22 mouse cellular contexts compared by ENCODE assay signal in the genomic region with DNA sequence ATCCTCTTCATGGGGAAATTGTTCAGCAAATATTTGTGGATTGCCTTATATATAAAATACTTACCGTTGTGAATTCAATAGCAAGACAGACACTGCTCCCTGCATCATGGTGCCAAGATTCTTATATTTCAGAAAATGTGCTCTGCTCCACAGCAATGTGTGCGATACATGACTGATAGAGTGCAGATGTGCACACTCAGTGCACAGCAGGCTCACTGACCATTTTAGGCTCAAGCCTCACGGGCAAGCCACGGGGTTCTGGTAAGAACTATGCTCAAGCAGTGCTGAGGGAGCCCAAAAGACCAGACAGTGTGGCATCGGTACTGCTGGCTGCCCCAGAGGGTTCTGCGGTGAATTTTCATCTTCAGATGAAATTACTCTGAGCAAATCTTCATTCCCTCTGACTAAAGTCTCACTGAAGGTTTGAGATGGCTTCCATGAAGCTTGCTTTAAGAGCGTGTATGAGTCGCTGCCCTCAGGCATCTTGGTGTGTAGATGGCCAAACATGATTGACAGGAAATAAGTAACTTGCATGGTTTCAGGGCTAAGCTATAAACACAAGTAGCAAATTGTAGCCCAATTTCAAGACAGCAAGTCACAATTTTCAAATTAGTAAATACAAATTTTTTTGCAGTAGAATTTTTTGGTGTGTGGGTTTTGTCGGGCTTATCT.
A peak's percentile ranks its signal among the peaks of the same experiment; 100 is the strongest.
DNase-seq lines count a peak whose midpoint lies in the region; ATAC-seq lines count a peak whose summit lies in the region.
"Had no signal": no experiment of that assay in that cellular context is flagged by ENCODE, and none has a peak within 500 bp of the region (broad histone marks: within the 10 kb centered on the region; RNA-seq: fewer than 3 reads in every experiment).

No protein-coding gene starts in this region.

- DNase-seq in lung, postnatal 10 days: no peak
- peak; percentile 17 for DNase-seq in NIH3T3 (ENCODE audit: low read depth)
- DNase-seq in embryo, embryonic 11 days: peak; percentile 31
- no peak for DNase-seq in embryonic facial prominence, embryonic 14.5 days (ENCODE audit: low spot score)
- no peak for DNase-seq in adrenal gland, postnatal 14 days
- no peak for DNase-seq in cerebellum, adult 11 months
- DNase-seq: cerebellum, adult 11-12 months; cerebellum, postnatal 14 days; gastrocnemius, postnatal 14 days; heart, adult 2 months; kidney, adult 9 months; kidney, postnatal 25 days; midbrain, embryonic 14.5 days; right cerebral cortex, postnatal 4 days; thymus, adult 18-20 months; thymus, postnatal 36 days had no signal

- no peak overlapping the region for H3K4me2 ChIP-seq in lung, embryonic 16.5 days (ENCODE audit: low read depth, low read length)
- no peak overlapping the region for H3K4me2 ChIP-seq in embryonic facial prominence, embryonic 14.5 days (ENCODE audit: low read depth, low read length)
- H3K4me2 ChIP-seq: hindbrain, embryonic 15.5 days; neural tube, embryonic 13.5 days had no signal

- no peaks in the 10 kb centered on the region for H3K36me3 ChIP-seq in lung, embryonic 16.5 days (ENCODE audit: control insufficient read depth, insufficient read depth, low read length)
- no peaks in the 10 kb centered on the region for H3K36me3 ChIP-seq in embryonic facial prominence, embryonic 14.5 days (ENCODE audit: control insufficient read depth, insufficient read depth, low read length)
- H3K36me3 ChIP-seq: hindbrain, embryonic 15.5 days; neural tube, embryonic 13.5 days had no signal

- no peaks in the 10 kb centered on the region for H3K27me3 ChIP-seq in lung, embryonic 16.5 days (ENCODE audit: control insufficient read depth, insufficient read depth, low read depth, low read length)
- H3K27me3 ChIP-seq in embryonic facial prominence, embryonic 14.5 days (replicated peaks; ENCODE audit: control insufficient read depth, insufficient read depth, low read length): no peaks in the 10 kb centered on the region
- H3K27me3 ChIP-seq: hindbrain, embryonic 15.5 days; neural tube, embryonic 13.5 days had no signal

- peak; percentile 31; the same call in 1 of the 2 replicates for ATAC-seq in lung, embryonic 16.5 days (ENCODE audit: low read depth)
- ATAC-seq in embryonic facial prominence, embryonic 14.5 days (ENCODE audit: low read depth): no peak; the same call in 1 of the 2 replicates
- ATAC-seq: intestine, embryonic 16.5 days had no signal

- H3K4me1 ChIP-seq in lung, embryonic 16.5 days (replicated peaks; ENCODE audit: control insufficient read depth, insufficient read depth, low read length): no peaks in the 10 kb centered on the region; the same call in none of the 2 replicates
- peaks cover 3% of the 10 kb centered on the region; the same call in 1 of the 2 replicates for H3K4me1 ChIP-seq in embryonic facial prominence, embryonic 14.5 days (ENCODE audit: control insufficient read depth, insufficient read depth, low read length)

- no peak overlapping the region for H3K4me3 ChIP-seq in lung, embryonic 16.5 days (ENCODE audit: low read length)
- H3K4me3 ChIP-seq in embryonic facial prominence, embryonic 14.5 days (ENCODE audit: low read depth, low read length): no peak overlapping the region
- H3K4me3 ChIP-seq: heart, adult 2 months; hindbrain, embryonic 15.5 days; layer of hippocampus, adult 2 months; myocyte; neural tube, embryonic 13.5 days had no signal

- no peak overlapping the region for H3K9ac ChIP-seq in lung, embryonic 16.5 days (ENCODE audit: low read length)
- no peak overlapping the region for H3K9ac ChIP-seq in embryonic facial prominence, embryonic 14.5 days (ENCODE audit: low read depth, low read length)
- H3K9ac ChIP-seq: hindbrain, embryonic 15.5 days; neural tube, embryonic 13.5 days had no signal

- whole genome bisulfite sequencing in lung, embryonic 16.5 days: 60% methylated on average over 9 of the region's 9 CpGs
- 45% methylated on average over 9 of the region's 9 CpGs for WGBS in embryonic facial prominence, embryonic 14.5 days

- H3K27ac ChIP-seq in lung, embryonic 16.5 days (ENCODE audit: low read length): no peak overlapping the region
- H3K27ac ChIP-seq in embryonic facial prominence, embryonic 14.5 days (replicated peaks; ENCODE audit: low read depth, low read length): 0 out of 2 replicates have a peak overlapping the region, but pooled peaks have one; percentile 39
- H3K27ac ChIP-seq: heart, adult 2 months; hindbrain, embryonic 15.5 days; neural tube, embryonic 13.5 days had no signal

- no peaks in the 10 kb centered on the region; the same call in 1 of the 2 replicates for H3K9me3 ChIP-seq in lung, embryonic 16.5 days (ENCODE audit: control insufficient read depth, low read length)
- 0 out of 2 replicates have a peak, but pooled peaks cover 9% of the 10 kb centered on the region for H3K9me3 ChIP-seq in embryonic facial prominence, embryonic 14.5 days (ENCODE audit: control insufficient read depth, low read length)
- H3K9me3 ChIP-seq: hindbrain, embryonic 15.5 days had no signal

Comparison
In these comparisons a context has a peak if more than half of its experiments do, and no peak if none do; other contexts are left out.
1. DNase-seq: peak in NIH3T3 (single experiment) and embryo, embryonic 11 days (single experiment); none in lung, postnatal 10 days (single experiment), embryonic facial prominence, embryonic 14.5 days (single experiment), adrenal gland, postnatal 14 days (single experiment) and cerebellum, adult 11 months (single experiment).